Mouse (Mus musculus): ENCODE results near the gene Elobl.

Gene Elobl

GRCm38 (mm10) chr11:88966881-88967361, at the start of gene Elobl:
TSS of gene Elobl (minus strand) at chr11:88966931.
- CTCF ChIA-PET, result no interaction called here

- CTCF ChIA-PET, result interaction anchor here (0.6 kb wide), 1 partner anchor 12 kb away, joined by 3 read pairs; no protein-coding TSS in a partner anchor
Observed at GRCm38 (mm10) chr11:89012241-89012640, 45.5 kb upstream of the Elobl start.

- CTCF ChIA-PET, result no interaction called here
Observed at GRCm38 (mm10) chr11:89009496-89009895, 42.8 kb upstream of the Elobl start.

GRCm38 (mm10) chr11:89009066-89009465, 42.3 kb upstream of the Elobl start:
- CTCF ChIA-PET, result interaction anchor here (0.7 kb wide), 1 partner anchor 1299 kb away, joined by 16 read pairs; no protein-coding TSS in a partner anchor

GRCm38 (mm10) chr11:89007582-89007981, 40.9 kb upstream of the Elobl start:
- CTCF ChIA-PET, result interaction anchor here (0.6 to 0.7 kb wide), 4 partner anchors 15 to 296 kb away, joined by 3 to 13 read pairs (median 4); no protein-coding TSS in a partner anchor

- CTCF ChIA-PET, result interaction anchor here (0.6 kb wide), 1 partner anchor 24 kb away, joined by 5 read pairs; no protein-coding TSS in a partner anchor
Observed at GRCm38 (mm10) chr11:89006404-89006803, 39.7 kb upstream of the Elobl start.

- CTCF ChIA-PET, result no interaction called here
Observed at GRCm38 (mm10) chr11:89005473-89005872, 38.7 kb upstream of the Elobl start.

GRCm38 (mm10) chr11:89003726-89004125, 37.0 kb upstream of the Elobl start:
- CTCF ChIA-PET, result no interaction called here

- CTCF ChIA-PET, result interaction anchor here (0.6 to 0.7 kb wide), 2 partner anchors 17 to 735 kb away, joined by 3 read pairs; no protein-coding TSS in a partner anchor
Observed at GRCm38 (mm10) chr11:89003078-89003477, 36.3 kb upstream of the Elobl start.

GRCm38 (mm10) chr11:89002621-89003020, 35.9 kb upstream of the Elobl start:
- CTCF ChIA-PET, result interaction anchor here (0.6 to 0.7 kb wide), 2 partner anchors 17 to 735 kb away, joined by 3 read pairs; no protein-coding TSS in a partner anchor

GRCm38 (mm10) chr11:89002068-89002467, 35.3 kb upstream of the Elobl start:
- CTCF ChIA-PET, result interaction anchor here (0.6 to 0.7 kb wide), 2 partner anchors 27 to 40 kb away, joined by 3 to 14 read pairs; no protein-coding TSS in a partner anchor

- CTCF ChIA-PET, result interaction anchor here (0.6 to 1.2 kb wide), 5 partner anchors 15 to 47 kb away, joined by 3 to 14 read pairs (median 4); no protein-coding TSS in a partner anchor
Observed at GRCm38 (mm10) chr11:89001569-89001968, 34.8 kb upstream of the Elobl start.

- CTCF ChIA-PET, result interaction anchor here (0.6 to 1.2 kb wide), 3 partner anchors 12 to 21 kb away, joined by 3 to 10 read pairs (median 3); no protein-coding TSS in a partner anchor
Observed at GRCm38 (mm10) chr11:89000527-89000819, 33.7 kb upstream of the Elobl start.

GRCm38 (mm10) chr11:88999723-89000526, 33.2 kb upstream of the Elobl start:
- CTCF ChIA-PET, result no interaction called here

- CTCF ChIA-PET, result no interaction called here
Observed at GRCm38 (mm10) chr11:88998974-88999722, 32.4 kb upstream of the Elobl start, which contains the start of gene Trim25. TSS of gene Trim25 (plus strand) at chr11:88999376.

- CTCF ChIA-PET, result interaction anchor here (1.2 to 1.7 kb wide), 2 partner anchors 43 to 61 kb away, joined by 4 to 5 read pairs; no protein-coding TSS in a partner anchor
Observed at GRCm38 (mm10) chr11:88998406-88998805, 31.7 kb upstream of the Elobl start.

GRCm38 (mm10) chr11:88997343-88997742, 30.6 kb upstream of the Elobl start:
- CTCF ChIA-PET, result interaction anchor here (0.6 to 1.7 kb wide), 4 partner anchors 42 to 923 kb away, joined by 3 to 6 read pairs (median 4); no protein-coding TSS in a partner anchor

- CTCF ChIA-PET, result interaction anchor here (1.0 kb wide), 1 partner anchor 43 kb away, joined by 6 read pairs; no protein-coding TSS in a partner anchor
Observed at GRCm38 (mm10) chr11:88996427-88996826, 29.7 kb upstream of the Elobl start.

- CTCF ChIA-PET, result no interaction called here
Observed at GRCm38 (mm10) chr11:88995616-88996015, 28.9 kb upstream of the Elobl start.

GRCm38 (mm10) chr11:88994492-88994891, 27.8 kb upstream of the Elobl start:
- CTCF ChIA-PET, result interaction anchor here (0.7 kb wide), 1 partner anchor 49 kb away, joined by 4 read pairs; no protein-coding TSS in a partner anchor

GRCm38 (mm10) chr11:88993625-88994024, 26.9 kb upstream of the Elobl start:
- CTCF ChIA-PET, result interaction anchor here (0.8 to 1.2 kb wide), 5 partner anchors 9 to 76 kb away, joined by 3 to 4 read pairs (median 3); no protein-coding TSS in a partner anchor
